ENCODE assay signal across 8 mouse cellular contexts in genomic region chr3:95754345-95755206, GRCm38 (mm10). TPM values are rescaled to one million over a fixed set of nuclear protein-coding genes. Genes with fewer than 3 reads are reported as not detected.
DNase-seq lines count a peak whose midpoint lies in the region; ATAC-seq lines count a peak whose summit lies in the region.

No protein-coding gene starts in this region.

- no peaks in the 10 kb centered on the region for H3K27me3 ChIP-seq in hindbrain, embryonic 15.5 days

- peak overlapping the region; percentile 80 for H3K27ac ChIP-seq in hindbrain, embryonic 15.5 days (replicated peaks)

- peak; percentile 89 for DNase-seq in T-cell, adult 2 months (ENCODE audit: low spot score)
- peak; percentile 94 to 96 for DNase-seq in cerebellum, postnatal 36 days
- peak; percentile 94 to 96 for DNase-seq in frontal cortex, postnatal 36 days (ENCODE audit: low spot score in 2 of 2)
- DNase-seq in left cerebral cortex, adult 11 months (ENCODE audit: low spot score): peak; percentile 95
- DNase-seq in lung, postnatal 4 days: peak; percentile 94
- peak; percentile 82 for DNase-seq in retina, postnatal 7 days (ENCODE audit: low read depth, low spot score)
- DNase-seq in urinary bladder, adult 2 months (ENCODE audit: low spot score): peak; percentile 80

- under 1% methylated on average over 30 of the region's 30 CpGs for WGBS in hindbrain, embryonic 15.5 days

- H3K9ac ChIP-seq in hindbrain, embryonic 15.5 days: peak overlapping the region; percentile 88

- H3K9me3 ChIP-seq in hindbrain, embryonic 15.5 days: no peaks in the 10 kb centered on the region

- H3K36me3 ChIP-seq in hindbrain, embryonic 15.5 days: peaks cover 19% of the 10 kb centered on the region

- ATAC-seq in hindbrain, embryonic 15.5 days (ENCODE audit: low FRiP score, low read depth): peak; percentile 99

- H3K4me2 ChIP-seq in hindbrain, embryonic 15.5 days: peak overlapping the region; percentile 90

- H3K4me3 ChIP-seq in hindbrain, embryonic 15.5 days: peak overlapping the region; percentile 98

- H3K4me1 ChIP-seq in hindbrain, embryonic 15.5 days (replicated peaks): peaks cover 12% of the 10 kb centered on the region

RNA-seq across cellular contexts. Expression of gene Tars2, which starts 5.4 kb away (rescaled TPM):
- polyA plus RNA-seq in hindbrain, embryonic 15.5 days (2015; fragmentation: Nextera tagmentation; extraction: Ambion mirVana): 47.9 and 48.2 TPM in 2 replicates
- polyA plus RNA-seq in urinary bladder, adult 2 months (2012; rRNA removed): 32.5 and 37.6 TPM in 2 replicates

RNA-seq across cellular contexts. Expression of gene Ecm1, which starts 15.2 kb away (rescaled TPM):
- 12.6 and 16.4 TPM in 2 replicates for polyA plus RNA-seq in hindbrain, embryonic 15.5 days (2015; fragmentation: Nextera tagmentation; extraction: Ambion mirVana)
- 718 and 729 TPM in 2 replicates for polyA plus RNA-seq in urinary bladder, adult 2 months (2012; rRNA removed)

Comparison
In these comparisons a context has a peak if more than half of its experiments do, and no peak if none do; other contexts are left out.
1. Peak in every context shown above with its lines: DNase-seq, ATAC-seq, H3K4me3 ChIP-seq and H3K27ac ChIP-seq.
2. RNA of gene Ecm1, which starts 15.2 kb away (polyA plus RNA-seq): 718 to 729 TPM in urinary bladder, adult 2 months; 12.6 to 16.4 TPM in hindbrain, embryonic 15.5 days; every median in the first group is over 10 times any median in the second.